Mouse (Mus musculus): ENCODE data around the gene Olfr263. TPM values are rescaled to one million over a fixed set of nuclear protein-coding genes. Genes with fewer than 3 reads are reported as not detected.
A peak's percentile ranks its signal among the peaks of the same experiment; 100 is the strongest.
"Not testable (repeated sequence)": the region's sequence is repeated elsewhere in the genome, so short reads cannot be mapped to it uniquely, and the experiment has no call there.

Olfr263 gene
- not detected for total RNA-seq (2021)

GRCm38 (mm10) chr13:21129339-21129738, at the start of gene Olfr263:
TSS of gene Olfr263 (plus strand) at chr13:21129639.
- DNase-seq: not testable (repeated sequence)

GRCm38 (mm10) chr13:21082686-21083085, 46.8 kb upstream of the Olfr263 start:
- DNase-seq: no peak

DNA sequence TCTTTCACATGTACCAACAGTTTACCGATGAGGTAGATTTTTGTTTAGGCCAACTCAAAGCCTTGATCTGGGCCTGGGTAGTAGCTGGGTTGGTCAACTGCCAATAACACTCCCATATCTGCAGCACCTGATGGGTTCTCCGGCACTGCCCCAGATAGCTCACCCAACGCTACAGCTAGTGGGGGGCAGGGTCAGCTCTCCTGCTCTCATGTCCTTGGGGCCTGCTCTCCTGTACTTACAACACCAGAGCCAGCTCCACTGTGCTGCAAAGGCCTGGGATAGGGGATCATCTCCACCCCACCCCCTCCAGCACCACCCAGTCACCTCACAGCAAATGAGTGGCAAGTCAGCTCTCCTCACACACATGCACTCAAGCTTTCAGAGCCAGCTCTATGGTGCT, 19.7 kb upstream of the Olfr263 start:
- no peak for DNase-seq

DNA sequence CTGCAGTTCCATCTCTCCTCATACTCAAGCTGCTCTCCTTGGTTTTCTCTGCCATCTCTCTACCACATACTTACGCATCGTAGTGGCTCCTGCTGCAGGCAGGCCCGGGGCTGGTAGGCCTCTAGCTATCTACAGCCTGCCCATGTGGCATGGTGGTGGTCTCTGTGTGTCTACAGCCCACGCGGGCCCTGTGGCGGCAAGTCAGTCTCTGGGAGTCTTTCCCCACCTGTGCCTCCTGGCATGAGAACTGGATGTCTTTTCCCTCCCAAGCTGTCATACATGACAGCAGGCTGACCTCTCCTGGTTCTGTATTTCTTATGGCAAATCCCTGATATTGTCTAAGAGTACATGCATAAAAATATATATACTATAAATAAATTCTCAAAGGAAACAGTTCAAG, 19.0 kb upstream of the Olfr263 start:
- no peak for DNase-seq

GRCm38 (mm10) chr13:21111183-21111582, 18.3 kb upstream of the Olfr263 start, which contains the start of gene Olfr1369-ps1:
TSS of gene Olfr1369-ps1 (plus strand) at chr13:21111483.
- DNase-seq: not testable (repeated sequence)

- no peak for DNase-seq
Measured at GRCm38 (mm10) chr13:21114121-21114520, 15.3 kb upstream of the Olfr263 start.

- DNase-seq: no peak
Measured at GRCm38 (mm10) chr13:21142421-21142820, 13.0 kb downstream of the Olfr263 start.

- no peak for DNase-seq
Measured at GRCm38 (mm10) chr13:21145767-21146166, 16.3 kb downstream of the Olfr263 start, which contains the start of gene Olfr1368. TSS of gene Olfr1368 (minus strand) at chr13:21145867.

- no peak for DNase-seq
Measured at GRCm38 (mm10) chr13:21155888-21156287, 26.4 kb downstream of the Olfr263 start.

DNA sequence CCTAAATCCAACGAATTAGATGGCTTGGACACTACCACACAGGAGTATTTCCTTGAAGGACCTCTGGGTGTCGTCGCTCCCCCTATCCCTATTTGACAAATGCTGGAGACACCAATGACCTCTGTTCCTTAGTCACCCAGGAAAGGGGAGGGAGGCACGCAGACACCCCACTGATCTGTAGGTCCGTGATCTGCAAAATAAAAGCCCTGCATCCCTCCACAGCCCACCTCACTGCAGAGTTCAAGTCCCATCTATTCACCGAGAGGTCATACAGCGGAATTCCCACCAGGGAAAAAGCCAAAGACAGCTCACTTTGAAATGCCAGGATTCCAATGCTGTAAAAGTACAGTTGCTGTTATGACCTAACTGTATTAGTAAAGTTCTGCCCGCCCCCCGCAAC, 28.6 kb downstream of the Olfr263 start:
- no peak for DNase-seq

GRCm38 (mm10) chr13:21158785-21159474, 29.5 kb downstream of the Olfr263 start:
- DNase-seq: peak; percentile 76 to 80

- DNase-seq: no peak
Measured at GRCm38 (mm10) chr13:21159475-21159819, 30.0 kb downstream of the Olfr263 start.

GRCm38 (mm10) chr13:21160041-21160511, 30.6 kb downstream of the Olfr263 start:
- no peak for DNase-seq

- DNase-seq: peak; percentile 91 to 95
Measured at GRCm38 (mm10) chr13:21160657-21161590, 31.5 kb downstream of the Olfr263 start.

GRCm38 (mm10) chr13:21161591-21161990, 32.2 kb downstream of the Olfr263 start:
- DNase-seq: no peak

- no peak for DNase-seq
Measured at GRCm38 (mm10) chr13:21162591-21162990, 33.2 kb downstream of the Olfr263 start.

- peak; percentile 72 to 81 for DNase-seq
Measured at GRCm38 (mm10) chr13:21166936-21167909, 37.8 kb downstream of the Olfr263 start.

DNA sequence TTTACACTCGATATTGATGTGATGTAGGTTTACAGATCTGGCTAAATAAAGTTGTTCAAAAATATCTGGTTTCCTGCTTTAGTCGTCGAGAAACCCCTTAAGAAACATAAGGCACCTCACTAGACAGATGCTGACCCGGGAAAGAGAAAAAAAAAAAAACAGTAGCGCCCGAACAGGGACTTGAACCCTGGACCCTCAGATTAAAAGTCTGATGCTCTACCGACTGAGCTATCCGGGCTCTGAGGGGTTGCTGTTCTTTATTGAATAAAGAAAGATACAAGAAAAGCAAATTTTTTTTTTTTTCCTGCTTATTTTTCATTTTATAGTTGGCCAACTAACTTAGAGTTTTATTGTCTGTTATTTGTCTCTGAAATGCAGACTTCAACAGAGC, 38.5 kb downstream of the Olfr263 start:
- no peak for DNase-seq

GRCm38 (mm10) chr13:21168371-21169011, 39.1 kb downstream of the Olfr263 start:
- DNase-seq: peak in 1 of 2 experiments; percentile 14

DNA sequence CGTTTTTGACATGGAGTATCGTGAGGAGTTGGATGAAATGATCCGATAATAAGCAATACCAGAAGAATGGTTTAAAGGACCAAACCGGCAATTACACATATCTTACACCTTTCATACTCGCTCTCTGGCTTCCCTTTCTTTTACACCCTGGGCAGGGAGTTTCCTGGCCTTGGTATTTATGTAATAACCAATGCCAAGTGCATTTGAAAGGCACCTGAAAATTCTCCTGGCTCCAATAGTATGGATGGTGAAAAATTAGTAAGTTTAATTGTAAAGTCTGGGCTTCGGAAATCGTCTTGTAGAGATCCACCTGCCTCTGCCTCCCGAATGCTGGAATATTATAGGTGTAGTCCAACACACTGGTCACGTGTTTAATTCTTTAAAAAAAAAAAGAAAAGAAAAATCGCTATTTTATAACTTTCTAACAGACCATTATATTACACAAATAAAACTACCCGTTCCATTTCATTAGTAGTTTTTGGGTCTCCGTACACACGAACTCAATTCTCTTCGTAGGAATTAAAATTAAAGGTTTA, 39.8 kb downstream of the Olfr263 start:
- DNase-seq: peak in 1 of 2 experiments; percentile 4

Data from layer of hippocampus, postnatal 36 days (tissue).